Mouse (Mus musculus): ENCODE results near the gene Phlpp2. TPM values are rescaled to one million over a fixed set of nuclear protein-coding genes. Genes with fewer than 3 reads are reported as not detected.
A peak's percentile ranks its signal among the peaks of the same experiment; 100 is the strongest.

Gene Phlpp2
- total and polyA plus RNA-seq, 2 experiments from 2014 or later = 2.9 to 13.6 TPM

GRCm38 (mm10) chr8:109948285-109948564 is 79.9 kb downstream of the Phlpp2 start:
- Histone ChIP-seq H3K4me2 (ENCODE audit: low read depth) (peak overlapping the region; percentile 75), H3K27me3 (ENCODE audit: insufficient read depth, low read length) (no peaks in the 10 kb centered on the region; the same call in 1 of the 2 replicates), H3K36me3 (ENCODE audit: insufficient read depth) (peaks cover 2% of the 10 kb centered on the region; the same call in 1 of the 2 replicates), H3K9me3 (ENCODE audit: low read length) (no peaks in the 10 kb centered on the region), H3K4me3 (ENCODE audit: low read depth, low read length) (peak overlapping the region; percentile 42), H3K4me1 (ENCODE audit: insufficient read depth) (0 out of 2 replicates have a peak, but pooled peaks cover 5% of the 10 kb centered on the region), H3K9ac (peak overlapping the region; percentile 62), H3K27ac (ENCODE audit: low read depth, low read length) (peak overlapping the region; percentile 76)
- 6% methylated on average over 19 of the region's 19 CpGs for WGBS
- DNase-seq = no peak
- TF ChIP-seq CTCF (IDR thresholded peaks at IDR 0.05; ENCODE audit: low read depth) = no peak
- peak; percentile 49 for ATAC-seq

DNA sequence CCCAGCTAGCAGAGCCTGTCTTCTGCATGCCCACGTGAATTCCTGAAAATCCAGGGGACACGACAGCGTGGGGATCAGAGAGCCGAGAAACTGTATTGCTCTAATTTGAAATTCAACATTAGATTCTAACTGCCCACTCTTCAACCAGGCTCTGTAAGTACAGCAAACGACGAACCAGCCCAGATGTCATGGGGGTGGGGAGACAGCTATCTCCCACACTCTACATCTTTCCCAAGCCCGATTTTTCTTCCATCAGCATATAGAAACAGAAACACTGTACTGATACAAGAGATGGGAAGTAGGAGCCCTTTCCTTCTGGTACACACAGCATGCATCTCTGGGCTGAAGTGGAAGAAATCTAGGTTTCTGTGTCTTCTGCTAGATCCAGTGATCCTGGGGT is 83.8 kb downstream of the Phlpp2 start:
- H3K27ac ChIP-seq (ENCODE audit: low read depth, low read length) = no peak overlapping the region
- no peaks in the 10 kb centered on the region for H3K9me3 ChIP-seq (ENCODE audit: low read length)
- no peaks in the 10 kb centered on the region for H3K36me3 ChIP-seq (ENCODE audit: insufficient read depth)
- H3K4me1 ChIP-seq (ENCODE audit: insufficient read depth) = peaks cover 14% of the 10 kb centered on the region; the same call in 1 of the 2 replicates
- H3K27me3 ChIP-seq (ENCODE audit: insufficient read depth, low read length) = no peaks in the 10 kb centered on the region; the same call in 1 of the 2 replicates
- no peak overlapping the region for H3K4me3 ChIP-seq (ENCODE audit: low read depth, low read length)
- ATAC-seq (no peak), DNase-seq (no peak)
- no peak overlapping the region for H3K9ac ChIP-seq
- no peak overlapping the region for H3K4me2 ChIP-seq (ENCODE audit: low read depth)
- TF ChIP-seq CTCF (IDR thresholded peaks at IDR 0.05; ENCODE audit: low read depth) = no peak
- 64% methylated on average over 7 of the region's 7 CpGs for WGBS

- Histone ChIP-seq H3K4me2 (ENCODE audit: low read depth) (peak overlapping the region; percentile 3; the same call in 1 of the 2 replicates), H3K4me3 (ENCODE audit: low read depth, low read length) (no peak overlapping the region), H3K4me1 (ENCODE audit: insufficient read depth) (peaks cover 12% of the 10 kb centered on the region; the same call in 1 of the 2 replicates), H3K27me3 (ENCODE audit: insufficient read depth, low read length) (no peaks in the 10 kb centered on the region), H3K27ac (ENCODE audit: low read depth, low read length) (0 out of 2 replicates have a peak overlapping the region, but pooled peaks have one; percentile 42), H3K36me3 (ENCODE audit: insufficient read depth) (no peaks in the 10 kb centered on the region), H3K9ac (no peak overlapping the region), H3K9me3 (ENCODE audit: low read length) (no peaks in the 10 kb centered on the region)
- 28% methylated on average over 13 of the region's 13 CpGs for WGBS
- no peak for TF ChIP-seq CTCF (IDR thresholded peaks at IDR 0.05; ENCODE audit: low read depth)
- DNase-seq (peak; percentile 70), ATAC-seq (peak; percentile 83)
Measured at GRCm38 (mm10) chr8:109954486-109954948, 86.2 kb downstream of the Phlpp2 start.

GRCm38 (mm10) chr8:109957167-109958028 is 89.1 kb downstream of the Phlpp2 start:
- DNase-seq (peak; percentile 32), ATAC-seq (peak; percentile 23; the same call in 1 of the 2 replicates)
- Histone ChIP-seq H3K27ac (ENCODE audit: low read depth, low read length) (no peak overlapping the region), H3K9me3 (ENCODE audit: low read length) (no peaks in the 10 kb centered on the region), H3K4me3 (ENCODE audit: low read depth, low read length) (no peak overlapping the region), H3K4me2 (ENCODE audit: low read depth) (no peak overlapping the region; the same call in 1 of the 2 replicates), H3K9ac (no peak overlapping the region), H3K4me1 (ENCODE audit: insufficient read depth) (peaks cover 12% of the 10 kb centered on the region; the same call in 1 of the 2 replicates), H3K36me3 (ENCODE audit: insufficient read depth) (no peaks in the 10 kb centered on the region), H3K27me3 (ENCODE audit: insufficient read depth, low read length) (peaks cover 2% of the 10 kb centered on the region)
- 7% methylated on average over 16 of the region's 16 CpGs for WGBS
- no peak for TF ChIP-seq CTCF (IDR thresholded peaks at IDR 0.05; ENCODE audit: low read depth)

- ATAC-seq (no peak), DNase-seq (no peak)
- Histone ChIP-seq H3K36me3 (ENCODE audit: insufficient read depth) (no peaks in the 10 kb centered on the region), H3K9me3 (ENCODE audit: low read length) (no peaks in the 10 kb centered on the region), H3K4me2 (ENCODE audit: low read depth) (no peak overlapping the region), H3K27ac (ENCODE audit: low read depth, low read length) (no peak overlapping the region), H3K4me3 (ENCODE audit: low read depth, low read length) (no peak overlapping the region), H3K4me1 (ENCODE audit: insufficient read depth) (peaks cover 12% of the 10 kb centered on the region; the same call in 1 of the 2 replicates), H3K27me3 (ENCODE audit: insufficient read depth, low read length) (peaks cover 4% of the 10 kb centered on the region), H3K9ac (no peak overlapping the region)
- WGBS = 32% methylated on average over 12 of the region's 12 CpGs
- no peak for TF ChIP-seq CTCF (IDR thresholded peaks at IDR 0.05; ENCODE audit: low read depth)
Measured at GRCm38 (mm10) chr8:109958036-109958655, 89.8 kb downstream of the Phlpp2 start.

GRCm38 (mm10) chr8:109959112-109959511 is 90.8 kb downstream of the Phlpp2 start:
- DNase-seq (no peak), ATAC-seq (no peak)
- peaks cover 10% of the 10 kb centered on the region; the same call in 1 of the 2 replicates for H3K4me1 ChIP-seq (ENCODE audit: insufficient read depth)
- no peaks in the 10 kb centered on the region for H3K36me3 ChIP-seq (ENCODE audit: insufficient read depth)
- no peak overlapping the region for H3K27ac ChIP-seq (ENCODE audit: low read depth, low read length)
- no peak overlapping the region for H3K4me3 ChIP-seq (ENCODE audit: low read depth, low read length)
- 72% methylated on average over 4 of the region's 4 CpGs for WGBS
- peaks cover 4% of the 10 kb centered on the region for H3K27me3 ChIP-seq (ENCODE audit: insufficient read depth, low read length)
- H3K9ac ChIP-seq = no peak overlapping the region
- no peak for TF ChIP-seq CTCF (IDR thresholded peaks at IDR 0.05; ENCODE audit: low read depth)
- H3K4me2 ChIP-seq (ENCODE audit: low read depth) = no peak overlapping the region
- H3K9me3 ChIP-seq (ENCODE audit: low read length) = no peaks in the 10 kb centered on the region
